ENCODE assay signal across 17 mouse cellular contexts in genomic region chr2:147967829-147968529, GRCm38 (mm10).
DNase-seq lines count a peak whose midpoint lies in the region; ATAC-seq and TF ChIP-seq lines count a peak whose summit lies in the region.
"Had no signal": no experiment of that assay in that cellular context is flagged by ENCODE, and none has a peak within 500 bp of the region (broad histone marks: within the 10 kb centered on the region; RNA-seq: fewer than 3 reads in every experiment).

No protein-coding gene starts in this region.

- ATAC-seq in forebrain, embryonic 11.5 days (replicated peaks; ENCODE audit: low FRiP score): no peak
- ATAC-seq in lung, postnatal 0 days: no peak
- ATAC-seq in liver, embryonic 12.5 days: no peak
- ATAC-seq in stomach, embryonic 15.5 days (ENCODE audit: insufficient read depth, low FRiP score, low read depth): no peak
- ATAC-seq: CD4-positive, CD25-positive, alpha-beta regulatory T cell, adult 4 months; midbrain, embryonic 16.5 days had no signal

- peak overlapping the region; percentile 27; the same call in 1 of the 2 replicates for H3K4me2 ChIP-seq in forebrain, embryonic 11.5 days (ENCODE audit: low read depth, low read length, severe bottlenecking)
- H3K4me2 ChIP-seq in lung, postnatal 0 days (replicated peaks; ENCODE audit: low read depth, low read length): 0 out of 2 replicates have a peak overlapping the region, but pooled peaks have one; percentile 11
- H3K4me2 ChIP-seq in liver, embryonic 12.5 days: peak overlapping the region; percentile 16; the same call in 1 of the 2 replicates
- peak overlapping the region; percentile 22; the same call in 1 of the 2 replicates for H3K4me2 ChIP-seq in stomach, embryonic 15.5 days
- H3K4me2 ChIP-seq: embryonic facial prominence, embryonic 15.5 days; heart, embryonic 15.5 days had no signal

- no peaks in the 10 kb centered on the region for H3K9me3 ChIP-seq in forebrain, embryonic 11.5 days (ENCODE audit: control insufficient read depth, low read length)
- no peaks in the 10 kb centered on the region for H3K9me3 ChIP-seq in forebrain, embryonic 10.5 days
- H3K9me3 ChIP-seq in lung, postnatal 0 days (ENCODE audit: low read length): no peaks in the 10 kb centered on the region
- no peaks in the 10 kb centered on the region for H3K9me3 ChIP-seq in liver, embryonic 12.5 days (replicated peaks)
- H3K9me3 ChIP-seq in stomach, embryonic 15.5 days: no peaks in the 10 kb centered on the region
- H3K9me3 ChIP-seq: embryonic facial prominence, embryonic 15.5 days; heart, embryonic 15.5 days had no signal

- H3K9ac ChIP-seq in forebrain, embryonic 11.5 days (ENCODE audit: low read length): no peak overlapping the region
- H3K9ac ChIP-seq in lung, postnatal 0 days (replicated peaks; ENCODE audit: low read depth): no peak overlapping the region
- H3K9ac ChIP-seq in liver, embryonic 12.5 days: no peak overlapping the region
- H3K9ac ChIP-seq in stomach, embryonic 15.5 days: no peak overlapping the region
- H3K9ac ChIP-seq: embryonic facial prominence, embryonic 15.5 days; heart, embryonic 15.5 days had no signal

- DNase-seq in forebrain, embryonic 11.5 days (ENCODE audit: low spot score): no peak
- DNase-seq in forebrain, embryonic 10.5 days (ENCODE audit: extremely low spot score, low spot score): no peak
- no peak for DNase-seq in lung, postnatal 0 days (ENCODE audit: low spot score)
- DNase-seq in lung, postnatal 36 days: no peak
- no peak for DNase-seq in right cerebral cortex, adult 18-20 months
- no peak for DNase-seq in layer of hippocampus, adult 2 months (ENCODE audit: low spot score in 2 of 2)
- DNase-seq: cerebellum, adult 9-10 months; heart, adult 18-20 months; layer of hippocampus, adult 9-11 months; right cerebral cortex, postnatal 14 days; thymus, postnatal 4 days had no signal

- H3K27ac ChIP-seq in forebrain, embryonic 11.5 days (ENCODE audit: low read depth, low read length): no peak overlapping the region
- no peak overlapping the region for H3K27ac ChIP-seq in forebrain, embryonic 10.5 days
- H3K27ac ChIP-seq in lung, postnatal 0 days (ENCODE audit: low read length): no peak overlapping the region
- no peak overlapping the region for H3K27ac ChIP-seq in liver, embryonic 12.5 days
- H3K27ac ChIP-seq in stomach, embryonic 15.5 days: peak overlapping the region; percentile 90
- H3K27ac ChIP-seq in layer of hippocampus, adult 2 months: no peak overlapping the region
- H3K27ac ChIP-seq: embryonic facial prominence, embryonic 15.5 days; heart, embryonic 15.5 days had no signal

- no peak overlapping the region for H3K4me3 ChIP-seq in forebrain, embryonic 11.5 days (ENCODE audit: low read depth, low read length)
- H3K4me3 ChIP-seq in forebrain, embryonic 10.5 days: no peak overlapping the region
- H3K4me3 ChIP-seq in lung, postnatal 0 days (ENCODE audit: low read depth, low read length): no peak overlapping the region
- H3K4me3 ChIP-seq in liver, embryonic 12.5 days: no peak overlapping the region
- H3K4me3 ChIP-seq in stomach, embryonic 15.5 days (replicated peaks): no peak overlapping the region
- H3K4me3 ChIP-seq in layer of hippocampus, adult 2 months: no peak overlapping the region
- H3K4me3 ChIP-seq: embryonic facial prominence, embryonic 15.5 days; heart, embryonic 15.5 days had no signal

- no peaks in the 10 kb centered on the region for H3K27me3 ChIP-seq in forebrain, embryonic 11.5 days (ENCODE audit: control insufficient read depth, insufficient read depth, low read length)
- peaks cover 15% of the 10 kb centered on the region for H3K27me3 ChIP-seq in forebrain, embryonic 10.5 days (ENCODE audit: poor library complexity, severe bottlenecking)
- H3K27me3 ChIP-seq in lung, postnatal 0 days (replicated peaks; ENCODE audit: insufficient read depth, low read length): no peaks in the 10 kb centered on the region
- no peaks in the 10 kb centered on the region; the same call in 1 of the 2 replicates for H3K27me3 ChIP-seq in liver, embryonic 12.5 days (replicated peaks)
- no peaks in the 10 kb centered on the region for H3K27me3 ChIP-seq in stomach, embryonic 15.5 days (replicated peaks)
- H3K27me3 ChIP-seq: embryonic facial prominence, embryonic 15.5 days; heart, embryonic 15.5 days had no signal

- H3K36me3 ChIP-seq in forebrain, embryonic 11.5 days (ENCODE audit: control insufficient read depth, insufficient read depth, low read length): no peaks in the 10 kb centered on the region
- H3K36me3 ChIP-seq in forebrain, embryonic 10.5 days (replicated peaks): no peaks in the 10 kb centered on the region
- no peaks in the 10 kb centered on the region for H3K36me3 ChIP-seq in lung, postnatal 0 days (ENCODE audit: insufficient read depth, low read length)
- H3K36me3 ChIP-seq in liver, embryonic 12.5 days: no peaks in the 10 kb centered on the region
- no peaks in the 10 kb centered on the region for H3K36me3 ChIP-seq in stomach, embryonic 15.5 days
- H3K36me3 ChIP-seq: embryonic facial prominence, embryonic 15.5 days; heart, embryonic 15.5 days had no signal

- no peak for TF ChIP-seq CTCF in lung, postnatal 0 days (IDR thresholded peaks at IDR 0.05)
- no peak for TF ChIP-seq CTCF in layer of hippocampus, adult 2 months (conservative IDR thresholded peaks at IDR 0.05)

- no peak for TF ChIP-seq EP300 in lung, postnatal 0 days (IDR thresholded peaks at IDR 0.05)

- 46% methylated on average over 9 of the region's 9 CpGs for WGBS in forebrain, embryonic 11.5 days
- WGBS in forebrain, embryonic 10.5 days: 53% methylated on average over 9 of the region's 9 CpGs
- WGBS in lung, postnatal 0 days: 52% methylated on average over 9 of the region's 9 CpGs
- WGBS in liver, embryonic 12.5 days (ENCODE audit: insufficient replicate concordance): 60% methylated on average over 9 of the region's 9 CpGs
- WGBS in stomach, embryonic 15.5 days: 60% methylated on average over 9 of the region's 9 CpGs

- H3K4me1 ChIP-seq in forebrain, embryonic 11.5 days (replicated peaks; ENCODE audit: control insufficient read depth, insufficient read depth, low read length): peaks cover 3% of the 10 kb centered on the region; the same call in 1 of the 2 replicates
- peaks cover 22% of the 10 kb centered on the region for H3K4me1 ChIP-seq in forebrain, embryonic 10.5 days
- H3K4me1 ChIP-seq in lung, postnatal 0 days (ENCODE audit: insufficient read depth, low read depth, low read length): no peaks in the 10 kb centered on the region
- no peaks in the 10 kb centered on the region for H3K4me1 ChIP-seq in liver, embryonic 12.5 days
- H3K4me1 ChIP-seq in stomach, embryonic 15.5 days: no peaks in the 10 kb centered on the region
- H3K4me1 ChIP-seq: embryonic facial prominence, embryonic 15.5 days; heart, embryonic 15.5 days had no signal
